Mouse (Mus musculus): ENCODE measurements around the gene Scaf4.
"Not testable (repeated sequence)": the region's sequence is repeated elsewhere in the genome, so short reads cannot be mapped to it uniquely, and the experiment has no call there.

The Scaf4 gene

DNA sequence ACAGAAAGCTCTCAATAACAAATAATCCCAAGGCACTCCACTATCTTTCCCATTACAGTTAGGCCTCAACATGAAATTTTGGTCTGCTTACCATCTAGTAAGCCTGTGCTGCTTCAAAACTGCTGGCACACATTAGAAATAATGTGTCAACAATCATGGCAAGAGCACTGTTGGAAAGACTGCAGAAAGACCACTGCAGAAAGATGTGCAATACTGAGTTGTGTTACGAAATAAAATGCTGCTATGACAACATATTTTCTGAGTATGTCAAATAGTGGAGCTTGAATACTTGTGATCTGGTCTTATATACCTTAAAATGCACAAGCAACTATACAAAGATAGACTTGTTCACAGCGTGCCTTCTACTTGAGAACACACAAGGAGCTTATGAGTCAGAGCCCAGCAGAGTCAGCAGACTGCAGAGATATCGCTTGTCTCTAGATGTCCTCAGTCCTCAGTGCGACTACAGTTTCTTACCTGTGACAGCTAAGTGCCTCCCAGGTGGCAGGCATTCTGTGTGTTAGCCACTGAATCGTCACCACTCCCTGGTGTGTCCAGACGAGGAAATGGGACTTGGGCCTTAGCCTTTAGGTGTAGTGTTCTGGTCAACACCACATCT is 45.1 kb downstream of the Scaf4 start:
- DNase-seq (ENCODE audit: extremely low spot score): no peak

DNA sequence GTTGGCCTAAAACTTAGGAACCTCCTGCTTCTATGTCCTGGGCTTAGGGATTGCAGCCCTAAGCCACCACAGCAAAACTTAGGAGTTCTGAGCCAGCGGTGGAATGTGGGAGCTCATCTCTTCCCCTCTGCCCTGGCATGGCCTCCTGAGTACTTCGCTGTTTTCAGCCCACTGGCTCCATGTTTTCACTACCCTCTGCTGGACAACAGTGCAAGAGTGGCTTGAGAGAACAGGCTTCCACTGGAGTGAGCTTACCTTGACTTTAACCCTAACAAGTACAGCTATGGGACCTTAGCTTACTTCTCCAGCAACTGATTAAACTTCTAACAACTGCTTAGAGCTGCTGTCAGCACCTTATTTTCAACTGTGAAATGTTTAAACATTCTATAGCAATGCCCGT is 49.1 kb downstream of the Scaf4 start:
- no peak for DNase-seq (ENCODE audit: extremely low spot score)

DNA sequence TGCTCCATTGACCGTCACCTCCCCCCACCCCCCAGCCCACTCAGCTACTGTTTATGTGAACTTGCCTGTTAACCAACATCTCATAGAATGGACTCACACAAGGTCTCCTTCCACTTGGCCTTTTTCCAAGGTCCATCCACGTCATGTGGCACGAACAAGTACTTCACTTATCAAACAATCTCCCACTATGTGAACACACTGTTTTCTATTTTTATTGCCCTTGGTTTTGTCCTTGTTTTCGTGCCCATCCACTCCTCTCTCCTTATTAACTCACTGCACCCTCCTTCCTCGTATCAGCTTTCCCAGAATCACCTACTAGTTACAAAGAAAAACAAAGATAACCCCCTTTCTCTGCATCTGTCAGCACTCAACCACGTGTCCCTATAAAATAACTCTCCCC is 49.7 kb downstream of the Scaf4 start:
- DNase-seq (ENCODE audit: extremely low spot score): no peak

DNA sequence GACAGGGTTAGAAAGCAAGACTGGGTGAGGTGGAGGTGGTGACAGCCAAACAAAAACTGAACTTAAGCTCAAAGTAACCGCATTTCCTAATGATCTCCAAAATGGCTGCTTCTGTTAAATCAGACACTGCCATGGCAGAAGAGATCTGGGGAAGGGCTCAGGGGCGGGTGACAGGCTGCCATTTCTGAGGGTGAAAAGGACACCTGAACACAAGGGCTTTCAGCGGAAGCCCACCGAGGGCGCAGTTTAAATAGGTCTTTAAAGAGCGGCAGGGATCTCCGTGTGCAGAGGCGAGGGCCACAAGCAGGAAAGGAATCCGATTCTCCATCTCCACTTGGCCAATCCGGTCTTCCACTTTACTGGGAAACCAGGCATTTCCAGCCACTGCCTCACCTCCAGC is 50.6 kb downstream of the Scaf4 start:
- DNase-seq (ENCODE audit: extremely low spot score): no peak

DNA sequence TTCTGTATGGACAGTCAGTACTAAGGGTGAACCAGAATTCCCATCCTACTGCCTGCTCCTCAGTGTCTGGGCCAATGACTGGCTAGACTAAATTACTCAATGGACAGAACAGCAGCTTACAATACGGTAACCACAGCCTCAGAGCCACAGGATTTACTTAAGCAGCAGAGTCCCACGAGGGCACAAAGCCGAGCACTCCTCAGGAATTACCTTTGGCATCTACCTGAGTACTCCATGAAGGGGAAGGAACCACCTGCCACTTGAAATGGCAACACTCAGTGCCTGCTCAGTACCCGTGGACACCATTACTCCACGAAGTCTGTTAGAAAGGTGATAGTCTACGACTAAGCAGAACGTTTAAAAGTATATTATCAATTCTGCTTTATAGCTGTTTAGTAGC is 53.0 kb downstream of the Scaf4 start:
- no peak for DNase-seq (ENCODE audit: extremely low spot score)

DNA sequence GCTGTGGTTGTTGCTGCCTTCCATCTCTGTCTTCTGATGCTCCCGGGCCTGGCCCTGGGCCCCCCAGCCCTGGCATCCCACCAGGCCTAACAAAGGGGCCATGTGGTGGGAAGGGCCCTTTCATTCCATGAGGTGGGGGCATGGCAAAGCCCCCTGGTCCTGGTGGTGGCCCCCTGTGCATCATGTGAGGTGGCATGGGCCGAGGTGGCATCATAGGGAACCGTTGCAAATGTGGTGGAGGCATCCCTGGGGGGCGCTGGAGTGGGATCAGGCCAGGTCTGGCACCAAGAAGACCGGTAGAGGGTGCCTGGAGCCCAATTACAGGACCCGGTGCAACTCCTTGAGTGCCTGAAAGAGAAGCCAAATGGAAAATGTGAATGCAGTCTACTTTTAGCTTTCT is 54.4 kb downstream of the Scaf4 start:
- DNase-seq (ENCODE audit: extremely low spot score): no peak

DNA sequence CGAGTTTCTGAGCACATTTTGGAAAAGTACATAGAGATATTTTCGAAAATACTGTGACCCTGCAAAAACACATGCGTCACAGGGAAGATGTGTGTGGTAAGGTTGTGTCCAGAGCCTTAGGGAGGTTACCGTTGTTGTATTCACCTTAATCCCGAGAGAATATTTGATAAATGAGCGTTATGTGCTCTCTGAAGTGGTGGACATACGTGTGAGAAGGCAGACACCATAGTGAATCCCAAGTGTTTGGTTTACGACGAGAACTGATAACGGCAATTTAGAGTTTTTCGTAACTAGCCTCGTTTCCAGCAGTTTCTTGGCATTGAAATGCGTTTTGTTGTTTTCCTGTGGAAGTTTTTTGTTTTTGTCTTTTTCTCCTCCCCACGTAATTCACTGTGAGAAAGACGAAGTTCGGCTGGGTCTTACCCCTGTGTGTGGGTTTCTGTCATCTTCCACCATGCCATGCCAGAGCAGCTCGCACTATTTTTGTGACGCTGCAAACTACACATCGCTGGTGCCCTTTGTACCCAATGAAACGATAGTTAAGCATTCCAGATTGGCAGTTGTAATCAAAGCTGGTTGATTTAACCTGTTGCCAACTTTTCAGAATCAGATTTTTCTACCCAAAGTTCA is 62.7 kb downstream of the Scaf4 start:
- DNase-seq (ENCODE audit: extremely low spot score): no peak

DNA sequence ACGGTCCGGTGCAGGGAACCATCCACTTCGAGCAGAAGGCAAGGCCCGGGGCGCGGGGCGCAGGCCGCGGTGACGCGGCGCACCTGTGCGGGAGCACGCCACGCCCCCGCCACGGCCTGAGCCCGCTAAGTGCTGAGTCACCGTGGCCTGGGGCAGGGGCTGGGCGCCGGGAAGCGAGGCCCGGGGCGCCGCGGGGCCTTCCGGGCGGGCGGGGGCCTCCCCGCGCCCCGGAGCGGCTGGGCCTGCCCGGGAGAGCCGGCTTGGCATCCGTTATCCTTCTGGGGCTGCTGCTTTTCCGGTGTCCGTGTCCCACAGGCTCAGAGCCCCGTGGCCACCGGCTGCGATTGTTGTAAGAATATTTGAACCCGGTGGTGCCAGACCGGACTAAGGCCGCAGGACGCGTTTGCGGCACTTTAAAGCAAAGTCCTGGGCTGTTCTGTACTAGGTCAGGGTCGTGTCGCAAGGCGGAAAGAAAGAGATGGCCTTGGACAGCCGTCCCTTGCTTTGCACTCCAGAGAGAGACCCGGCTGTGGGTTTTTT is 63.3 kb downstream of the Scaf4 start:
- no peak for DNase-seq (ENCODE audit: extremely low spot score)

DNA sequence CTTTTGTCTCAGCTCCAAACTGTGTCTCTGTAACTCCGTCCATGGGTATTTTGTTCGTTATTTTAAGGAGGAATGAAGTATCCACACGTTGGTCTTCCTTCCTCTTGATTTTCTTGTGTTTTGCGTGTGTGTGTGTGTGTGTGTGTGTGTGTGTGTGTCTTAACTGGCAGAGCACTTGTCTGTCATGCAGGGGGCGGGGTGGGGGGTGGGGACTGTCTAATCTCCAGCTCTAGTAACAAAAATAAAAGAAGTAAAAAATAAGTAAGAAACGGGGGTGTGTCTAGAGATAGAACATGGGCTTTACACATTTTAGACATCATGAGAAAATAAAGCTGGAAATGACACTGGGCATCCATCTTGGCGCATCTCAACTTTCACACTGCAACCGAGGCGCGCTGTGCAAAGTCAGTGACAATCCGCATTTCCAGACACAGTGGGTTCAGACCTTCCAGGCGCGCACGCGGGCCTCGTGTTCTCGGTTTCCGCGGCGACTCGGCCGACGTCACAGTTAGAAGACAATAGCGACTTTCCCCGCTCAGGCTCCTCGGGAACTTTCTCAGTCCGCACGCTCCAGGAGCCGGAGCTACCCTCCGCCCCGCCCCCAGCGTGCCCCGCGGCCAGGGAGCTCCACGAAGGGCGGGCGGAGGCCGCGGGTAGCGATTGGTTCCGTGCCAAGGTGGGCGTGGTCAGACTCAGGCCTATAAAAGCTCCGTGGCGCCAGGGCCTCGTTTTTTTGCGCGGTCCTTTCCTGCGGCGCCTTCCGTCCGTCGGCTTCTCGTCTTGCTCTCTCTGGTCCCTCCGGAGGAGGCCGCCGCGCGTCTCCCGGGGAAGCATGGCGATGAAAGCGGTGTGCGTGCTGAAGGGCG is 64.0 kb downstream of the Scaf4 start, which contains the start of gene Sod1:
Gene Sod1 (plus strand): TSS at position 729 of the 866 bp plus-strand sequence.
- DNase-seq (ENCODE audit: extremely low spot score): peak; percentile 98

DNA sequence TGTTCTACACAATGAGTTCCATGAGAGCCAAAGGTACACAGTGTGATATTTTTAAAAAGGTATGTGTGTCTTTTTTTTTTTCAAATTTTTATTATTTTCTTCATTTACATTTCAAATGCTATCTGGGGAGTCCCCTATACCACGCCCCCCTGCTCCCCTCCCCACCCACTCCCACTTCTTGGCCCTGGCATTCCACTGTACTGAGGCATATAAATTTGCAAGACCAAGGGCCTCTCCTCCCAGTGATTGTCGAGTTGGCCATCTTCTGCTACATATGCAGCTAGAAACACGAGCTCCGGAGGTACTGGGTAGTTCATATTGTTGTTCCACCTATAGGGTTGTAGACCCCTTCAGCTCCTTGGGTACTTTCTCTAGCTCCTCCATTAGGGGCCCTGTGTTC is 64.9 kb downstream of the Scaf4 start:
- DNase-seq (ENCODE audit: extremely low spot score): not testable (repeated sequence)

DNA sequence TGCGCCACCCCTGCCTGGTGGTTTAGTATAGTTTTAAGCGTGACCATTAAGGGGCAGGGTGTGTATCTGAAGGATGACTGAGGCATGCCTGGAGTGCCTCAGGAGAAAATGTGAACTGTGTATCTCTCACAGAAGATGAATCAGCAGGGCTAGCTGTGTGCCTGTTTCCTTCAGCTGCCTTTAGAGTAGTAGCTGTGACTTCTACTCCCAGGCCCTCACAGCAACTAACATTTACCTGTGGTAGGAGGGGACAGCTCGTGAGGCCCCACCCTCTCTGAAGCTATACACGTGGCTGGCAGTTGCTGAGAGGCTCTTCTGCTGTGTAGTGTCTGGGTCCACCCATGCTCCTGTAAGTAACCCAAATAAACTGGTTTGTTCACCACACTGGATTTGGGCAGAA is 66.4 kb downstream of the Scaf4 start:
- no peak for DNase-seq (ENCODE audit: extremely low spot score)

DNA sequence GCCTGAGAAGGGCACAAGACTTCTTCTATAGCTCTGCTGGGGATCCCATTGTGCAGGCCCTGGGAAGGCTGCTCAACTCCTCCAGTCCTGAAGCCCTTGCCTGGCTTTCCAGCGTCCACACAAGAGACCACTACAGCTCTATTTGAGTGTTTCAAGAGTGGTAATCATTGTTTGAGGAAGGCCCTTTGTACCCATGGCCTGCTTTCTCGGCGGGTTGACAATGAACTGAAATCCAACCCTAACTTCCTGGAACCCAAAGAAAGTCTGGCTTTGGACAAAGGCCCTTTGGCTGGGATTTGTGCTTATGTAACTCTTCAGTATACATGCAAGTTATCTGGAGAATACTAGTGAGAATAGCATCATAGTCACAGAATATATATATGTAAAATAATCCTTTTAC is 66.9 kb downstream of the Scaf4 start:
- no peak for DNase-seq (ENCODE audit: extremely low spot score)

DNA sequence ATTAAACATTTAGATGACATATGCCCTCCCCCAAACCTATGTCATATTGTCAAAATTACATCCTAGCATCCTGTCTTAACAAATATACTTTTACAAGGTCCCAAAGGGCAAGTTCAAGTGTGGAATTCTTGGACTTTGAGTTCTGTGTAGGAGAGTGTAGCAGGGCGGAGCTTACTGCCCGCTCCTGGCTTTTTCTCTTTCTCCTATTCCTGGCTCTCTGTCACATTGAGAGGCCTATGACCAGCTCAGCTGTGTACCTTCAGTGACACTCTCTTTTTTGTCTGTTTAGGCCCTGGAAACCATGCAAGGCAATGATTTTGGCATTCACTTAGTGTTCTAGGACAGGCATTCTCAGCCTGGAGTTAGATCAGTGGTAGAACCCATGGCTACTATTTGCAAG is 67.9 kb downstream of the Scaf4 start:
- no peak for DNase-seq (ENCODE audit: extremely low spot score)

DNA sequence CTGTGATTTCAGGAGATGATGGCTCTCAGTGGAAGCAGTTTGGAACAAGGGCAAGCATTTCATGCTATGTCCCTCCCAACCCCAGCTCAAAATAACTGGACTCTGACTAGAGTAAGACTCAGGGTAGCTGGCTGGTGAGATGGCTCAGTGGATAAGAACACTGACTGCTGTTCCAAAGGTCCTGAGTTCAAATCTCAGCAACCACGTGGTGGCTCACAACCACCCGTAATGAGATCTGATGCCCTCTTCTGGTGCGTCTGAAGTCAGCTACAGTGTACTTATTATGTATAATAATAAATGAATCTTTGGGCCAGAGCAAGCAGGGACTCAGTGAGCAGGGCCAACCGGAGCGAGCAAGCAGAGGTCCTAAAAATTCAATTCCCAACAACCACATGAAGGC is 68.4 kb downstream of the Scaf4 start:
- DNase-seq (ENCODE audit: extremely low spot score): not testable (repeated sequence)

DNA sequence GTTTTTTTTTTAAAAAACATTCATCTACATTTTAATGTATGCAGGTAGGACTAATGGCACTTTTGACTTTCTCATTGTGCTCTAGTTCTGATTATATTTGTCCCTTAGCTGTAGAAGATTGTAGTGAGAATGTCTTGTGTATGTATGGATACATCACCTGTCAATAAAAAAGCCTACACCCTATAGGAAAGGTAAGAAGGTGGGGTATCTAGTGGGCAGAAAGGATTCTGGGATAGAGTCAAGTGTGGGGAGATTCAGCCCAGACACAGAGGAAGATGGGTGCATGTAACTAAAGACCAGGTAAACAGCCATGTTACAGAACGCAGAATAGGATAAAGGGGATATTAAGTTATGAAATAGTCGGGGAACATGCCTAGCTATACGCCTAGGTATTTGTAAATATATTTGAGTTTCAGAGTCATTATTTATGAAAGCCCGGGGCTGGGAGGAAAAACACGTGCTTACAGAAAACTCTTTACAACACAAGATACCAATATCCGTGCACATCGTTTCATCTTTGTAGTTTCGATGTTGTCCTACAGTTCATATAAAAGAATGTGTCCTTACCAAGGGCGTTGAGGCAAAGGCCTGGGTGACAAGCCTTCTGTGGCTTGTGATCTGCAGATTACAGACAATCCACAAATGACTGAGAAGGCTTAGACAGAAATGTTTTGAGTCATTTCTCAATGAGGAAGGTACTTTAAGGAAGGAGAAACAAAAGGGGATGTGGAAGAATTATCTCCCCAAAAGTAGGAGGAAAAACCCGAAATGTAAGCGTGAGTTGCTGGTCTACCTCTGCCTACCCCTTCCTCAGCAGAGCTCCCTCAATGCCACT is 69.4 kb downstream of the Scaf4 start:
- no peak for DNase-seq (ENCODE audit: extremely low spot score)

DNA sequence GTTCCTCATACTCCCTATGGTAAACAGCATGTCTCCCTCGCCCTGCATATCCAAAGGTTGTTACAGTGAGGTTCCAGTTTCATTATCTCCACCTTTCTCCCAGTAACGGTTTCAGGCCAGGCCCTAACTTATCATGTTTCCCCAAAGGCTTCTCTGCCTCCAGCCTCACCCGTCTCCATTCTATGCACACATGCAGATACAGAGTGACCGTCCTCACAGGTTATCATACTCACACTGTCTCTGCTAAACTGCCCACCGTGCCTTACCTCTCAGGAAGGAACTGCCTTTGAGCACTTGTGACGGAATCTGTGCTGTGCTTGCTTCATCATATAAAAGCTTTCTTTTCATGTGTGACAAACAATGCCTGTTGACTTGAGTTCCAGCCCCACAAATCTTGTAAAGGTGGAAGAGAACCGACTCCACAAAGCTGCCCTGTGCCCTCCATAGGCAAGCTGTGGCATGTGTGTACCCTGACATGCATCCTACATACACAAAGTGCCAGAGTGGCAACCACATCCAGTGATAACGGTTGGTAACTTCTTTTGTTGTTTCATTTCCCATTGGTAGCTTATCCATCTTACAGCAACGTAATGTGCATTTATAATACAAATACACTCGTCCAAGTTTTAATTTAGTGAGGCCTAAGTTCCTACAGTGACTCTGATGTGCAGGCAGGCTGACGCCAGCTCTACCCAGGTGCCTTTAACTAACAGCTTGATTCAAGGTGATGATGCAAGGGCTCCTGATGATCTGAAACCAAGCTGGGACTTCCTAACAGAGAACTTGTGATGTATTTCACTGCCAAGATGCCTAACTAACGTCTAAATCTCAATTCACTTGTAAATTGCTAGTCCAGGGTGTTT is 70.6 kb downstream of the Scaf4 start:
- DNase-seq (ENCODE audit: extremely low spot score): no peak

DNA sequence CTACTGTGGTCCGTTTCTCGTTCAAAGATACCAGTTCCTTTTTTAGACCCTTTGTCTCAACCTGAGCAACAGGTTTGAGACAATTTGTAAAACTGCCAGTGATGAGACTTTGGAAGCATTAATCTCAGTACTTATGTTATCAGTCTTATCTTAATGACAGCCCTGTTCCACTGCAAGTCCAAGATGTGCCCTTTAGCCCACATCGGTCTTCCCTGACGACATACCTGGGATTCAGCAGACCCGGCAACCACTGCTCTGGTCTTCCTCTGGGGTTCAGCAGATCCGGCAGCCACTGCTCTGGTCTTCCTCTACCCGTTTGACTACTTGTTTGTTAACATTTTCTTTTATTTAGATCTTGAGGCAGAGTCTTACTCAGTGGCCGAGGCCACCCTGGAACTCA is 72.5 kb downstream of the Scaf4 start:
- DNase-seq (ENCODE audit: extremely low spot score): no peak

DNA sequence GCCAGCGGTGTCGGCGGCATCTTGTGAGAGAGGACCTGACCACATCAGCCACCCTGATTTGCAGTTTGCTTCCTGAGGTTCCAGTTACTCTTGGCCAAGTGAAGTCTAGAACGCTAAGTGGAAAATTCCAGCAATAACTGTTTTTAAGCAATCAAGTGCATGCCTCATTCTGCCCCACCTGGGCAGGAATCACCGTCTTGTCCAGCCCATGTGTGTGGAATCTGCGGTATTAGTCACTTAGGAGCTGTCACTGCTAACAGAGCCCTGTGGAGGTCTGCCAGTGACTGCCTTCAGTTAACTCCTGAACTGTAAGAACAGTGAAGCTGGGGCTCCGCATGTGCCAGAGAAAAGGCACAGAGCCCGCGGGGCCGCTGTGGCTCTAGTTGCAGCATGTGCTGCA is 73.6 kb downstream of the Scaf4 start:
- no peak for DNase-seq (ENCODE audit: extremely low spot score)

DNA sequence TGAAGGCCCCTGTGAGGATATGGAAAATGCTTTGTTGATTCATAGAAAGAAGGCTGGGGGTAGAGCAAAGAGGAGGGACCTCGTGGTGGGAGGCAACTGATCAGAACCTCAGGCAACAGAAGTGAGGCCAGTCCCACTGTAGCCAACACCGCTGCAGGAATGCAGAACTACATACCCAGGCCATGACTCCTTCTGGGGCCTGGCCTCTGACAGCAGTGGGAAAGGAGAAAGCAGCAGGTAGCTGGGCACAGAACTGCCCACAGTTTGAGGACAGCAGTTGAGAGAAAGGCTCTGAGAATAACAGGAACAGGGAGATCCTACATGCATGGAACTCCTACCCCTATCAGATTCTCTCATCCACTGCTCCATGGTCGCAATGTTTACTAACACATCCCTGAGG is 75.3 kb downstream of the Scaf4 start:
- no peak for DNase-seq (ENCODE audit: extremely low spot score)

DNA sequence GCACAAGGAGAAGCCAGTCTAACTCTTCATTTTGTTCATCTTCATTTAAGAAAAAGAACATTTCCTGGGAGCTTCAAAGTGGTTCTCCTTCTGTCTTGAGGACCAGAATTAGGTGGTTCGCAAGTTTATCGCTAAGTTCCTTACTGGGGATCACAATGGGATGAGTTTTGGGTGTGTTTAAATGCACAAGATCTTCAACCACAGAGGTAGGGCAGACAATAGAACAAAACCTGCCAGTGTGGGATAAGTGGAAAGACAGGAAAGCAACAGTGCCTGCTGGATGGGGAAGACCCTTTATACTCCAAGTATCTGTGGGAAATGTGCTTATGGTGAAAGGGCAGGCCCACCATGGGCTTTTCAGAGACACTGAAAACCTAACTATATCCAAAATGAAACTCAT is 79.4 kb downstream of the Scaf4 start:
- no peak for DNase-seq (ENCODE audit: extremely low spot score)
